Mouse (Mus musculus) CH12.LX (cell line): ENCODE measurements at regions not wholly inside any gene's neighbourhood (a gene's known extent, or its start where the extent isn't known, plus 50 kb on each side); places are given as distances from the start of the nearest gene placed in this dataset.

ENCODE experiments used
- CTCF ChIP-seq, 2 experiments: IDR thresholded peaks in 1 of 2; conservative IDR thresholded peaks in 1 of 2; 2 replicates each; pipeline ENCODE4 v1.5.1; 2011 to 2012; ENCODE audit warnings: low read depth in 2 of 2, low read length in 2 of 2, improper control_type of control experiment in 1 of 2, inconsistent platforms in 1 of 2, mild to moderate bottlenecking in 1 of 2, moderate library complexity in 1 of 2
- IRF4 ChIP-seq: IDR thresholded peaks from 2 replicates; pipeline ENCODE4 v1.6.1; 2014; ENCODE audit warnings: low read depth, mild to moderate bottlenecking, inconsistent platforms, low read length, improper control_type of control experiment
- JUND ChIP-seq: conservative IDR thresholded peaks from 2 replicates; pipeline ENCODE4 v1.6.1; 2011; ENCODE audit warnings: low read depth, low read length, improper control_type of control experiment
- MAX ChIP-seq: IDR thresholded peaks from 2 replicates; pipeline ENCODE4 v1.6.1; 2011; ENCODE audit warnings: low read length, improper control_type of control experiment
- MEF2A ChIP-seq: IDR thresholded peaks from 2 replicates; pipeline ENCODE4 v1.6.1; 2014; ENCODE audit warnings: low read depth, mild to moderate bottlenecking, inconsistent platforms, low read length, improper control_type of control experiment, borderline replicate concordance
- TBP ChIP-seq: conservative IDR thresholded peaks from 2 replicates; pipeline ENCODE4 v1.6.1; 2011; ENCODE audit warnings: low read depth, low read length, improper control_type of control experiment
- ZKSCAN1 ChIP-seq: IDR thresholded peaks from 2 replicates; pipeline ENCODE4 v1.6.1; 2012; ENCODE audit warnings: low read depth, inconsistent platforms, low read length, improper control_type of control experiment, borderline replicate concordance
- ZMIZ1 ChIP-seq: IDR thresholded peaks from 2 replicates; pipeline ENCODE4 v1.6.1; 2012; ENCODE audit warnings: low read depth, mild to moderate bottlenecking, inconsistent platforms, low read length, improper control_type of control experiment

- no peak for TF ChIP-seq CTCF (conservative IDR thresholded peaks at IDR 0.05 in 1 of 2, IDR thresholded peaks at IDR 0.05 in 1 of 2; ENCODE audit: low read depth in 2 of 2, low read length in 2 of 2)
- no peak for TF ChIP-seq IRF4
- TF ChIP-seq ZMIZ1 = no peak
- TF ChIP-seq JUND = no peak
- TF ChIP-seq MAX = no peak
- no peak for TF ChIP-seq TBP
- TF ChIP-seq ZKSCAN1 = no peak
- no peak for TF ChIP-seq MEF2A
Observed at GRCm38 (mm10) chr16:24096076-24096475, 107.4 kb upstream of the Bcl6 start.
